In genomic region chr10:122717754-122718415, GRCm38 (mm10) we compare ENCODE assay signal across 9 mouse cellular contexts. TPM values are rescaled to one million over a fixed set of nuclear protein-coding genes. Genes with fewer than 3 reads are reported as not detected.
DNase-seq lines count a peak whose midpoint lies in the region; ATAC-seq and TF ChIP-seq lines count a peak whose summit lies in the region.
"Had no signal": no experiment of that assay in that cellular context is flagged by ENCODE, and none has a peak within 500 bp of the region (broad histone marks: within the 10 kb centered on the region; RNA-seq: fewer than 3 reads in every experiment).

No protein-coding gene starts in this region.

- WGBS in hindbrain, embryonic 11.5 days: 77% methylated on average over 14 of the region's 14 CpGs
- 65% methylated on average over 14 of the region's 14 CpGs for WGBS in hindbrain, embryonic 14.5 days
- whole genome bisulfite sequencing in cerebellum, adult 2 months: 22% methylated on average over 14 of the region's 14 CpGs
- WGBS in hindbrain, postnatal 0 days: 44% methylated on average over 14 of the region's 14 CpGs
- WGBS in olfactory bulb, adult 2 months: 24% methylated on average over 14 of the region's 14 CpGs

- no peaks in the 10 kb centered on the region for H3K27me3 ChIP-seq in hindbrain, embryonic 11.5 days (ENCODE audit: control insufficient read depth, insufficient read depth, low read length)
- no peaks in the 10 kb centered on the region for H3K27me3 ChIP-seq in hindbrain, embryonic 14.5 days (ENCODE audit: control insufficient read depth, insufficient read depth, low read length)
- no peaks in the 10 kb centered on the region for H3K27me3 ChIP-seq in cerebellum, adult 2 months (ENCODE audit: control insufficient read depth, insufficient read depth, low read length)
- no peaks in the 10 kb centered on the region for H3K27me3 ChIP-seq in hindbrain, postnatal 0 days (ENCODE audit: insufficient read depth, low read length)

- no peak for ATAC-seq in hindbrain, embryonic 11.5 days (ENCODE audit: low FRiP score)
- no peak for ATAC-seq in hindbrain, embryonic 14.5 days (ENCODE audit: low FRiP score)
- peak; percentile 60 for ATAC-seq in hindbrain, postnatal 0 days
- ATAC-seq in erythroblast, adult 5-6 weeks (replicated peaks; ENCODE audit: low FRiP score, poor library complexity, severe bottlenecking): no peak

- peak; percentile 28 for DNase-seq in hindbrain, embryonic 11.5 days (ENCODE audit: low spot score)
- DNase-seq in hindbrain, embryonic 14.5 days (ENCODE audit: low spot score): no peak
- DNase-seq in cerebellum, adult 2 months: peak; percentile 48 to 75
- peak; percentile 58 for DNase-seq in hindbrain, postnatal 0 days (ENCODE audit: low spot score)
- DNase-seq in adrenal gland, adult 8-10 months: no peak
- no peak for DNase-seq in kidney, postnatal 25 days

- H3K4me1 ChIP-seq in hindbrain, embryonic 11.5 days (replicated peaks; ENCODE audit: control insufficient read depth, insufficient read depth, low read length): 0 out of 2 replicates have a peak, but pooled peaks cover 2% of the 10 kb centered on the region
- H3K4me1 ChIP-seq in hindbrain, embryonic 14.5 days (replicated peaks; ENCODE audit: control insufficient read depth, insufficient read depth, low read length): peaks cover 24% of the 10 kb centered on the region
- H3K4me1 ChIP-seq in cerebellum, adult 2 months (ENCODE audit: control insufficient read depth, insufficient read depth, low read length): peaks cover 34% of the 10 kb centered on the region
- peaks cover 30% of the 10 kb centered on the region for H3K4me1 ChIP-seq in hindbrain, postnatal 0 days (ENCODE audit: insufficient read depth, low read length)
- H3K4me1 ChIP-seq in olfactory bulb, adult 2 months (ENCODE audit: control insufficient read depth, insufficient read depth, low read length): peaks cover 15% of the 10 kb centered on the region

- no peaks in the 10 kb centered on the region for H3K9me3 ChIP-seq in hindbrain, embryonic 11.5 days (ENCODE audit: control insufficient read depth, low read length)
- H3K9me3 ChIP-seq in hindbrain, embryonic 14.5 days (ENCODE audit: control insufficient read depth, low read length): no peaks in the 10 kb centered on the region
- no peaks in the 10 kb centered on the region for H3K9me3 ChIP-seq in hindbrain, postnatal 0 days (ENCODE audit: low read length)

- no peak for TF ChIP-seq CTCF in cerebellum, adult 2 months (IDR thresholded peaks at IDR 0.05; ENCODE audit: borderline replicate concordance, insufficient read depth, low read depth, low read length)
- TF ChIP-seq CTCF in hindbrain, postnatal 0 days (IDR thresholded peaks at IDR 0.05; ENCODE audit: low read depth): no peak
- no peak for TF ChIP-seq CTCF in olfactory bulb, adult 2 months (IDR thresholded peaks at IDR 0.05; ENCODE audit: insufficient read depth, low read depth, low read length)

- H3K4me3 ChIP-seq in hindbrain, embryonic 11.5 days (ENCODE audit: low read depth, low read length): no peak overlapping the region
- no peak overlapping the region for H3K4me3 ChIP-seq in hindbrain, embryonic 14.5 days (replicated peaks; ENCODE audit: low read length)
- H3K4me3 ChIP-seq in cerebellum, adult 2 months (replicated peaks; ENCODE audit: insufficient read depth, low read depth, low read length): peak overlapping the region; percentile 30
- H3K4me3 ChIP-seq in hindbrain, postnatal 0 days (ENCODE audit: low read length): no peak overlapping the region
- 0 out of 2 replicates have a peak overlapping the region, but pooled peaks have one; percentile 4 for H3K4me3 ChIP-seq in olfactory bulb, adult 2 months (ENCODE audit: insufficient read depth, low read depth, low read length)
- H3K4me3 ChIP-seq: myocyte had no signal

- H3K27ac ChIP-seq in hindbrain, embryonic 11.5 days (ENCODE audit: low read depth, low read length): no peak overlapping the region
- no peak overlapping the region for H3K27ac ChIP-seq in hindbrain, embryonic 14.5 days
- no peak overlapping the region for H3K27ac ChIP-seq in cerebellum, adult 2 months (ENCODE audit: insufficient read depth, low read length)
- peak overlapping the region; percentile 54; the same call in 1 of the 2 replicates for H3K27ac ChIP-seq in hindbrain, postnatal 0 days
- H3K27ac ChIP-seq in olfactory bulb, adult 2 months (ENCODE audit: insufficient read depth, low read depth, low read length): peak overlapping the region; percentile 19; the same call in 1 of the 2 replicates

- H3K36me3 ChIP-seq in hindbrain, embryonic 11.5 days (ENCODE audit: control insufficient read depth, insufficient read depth, low read length): no peaks in the 10 kb centered on the region
- H3K36me3 ChIP-seq in hindbrain, embryonic 14.5 days (replicated peaks; ENCODE audit: control insufficient read depth, insufficient read depth): no peaks in the 10 kb centered on the region
- H3K36me3 ChIP-seq in hindbrain, postnatal 0 days (ENCODE audit: insufficient read depth, low read length): no peaks in the 10 kb centered on the region

- TF ChIP-seq POLR2A in cerebellum, adult 2 months (IDR thresholded peaks at IDR 0.05; ENCODE audit: borderline replicate concordance, insufficient read depth, low read length): no peak
- no peak for TF ChIP-seq POLR2A in olfactory bulb, adult 2 months (IDR thresholded peaks at IDR 0.05; ENCODE audit: insufficient read depth, low read depth, low read length)

- H3K4me2 ChIP-seq in hindbrain, embryonic 11.5 days (replicated peaks; ENCODE audit: low read depth, low read length): no peak overlapping the region
- no peak overlapping the region for H3K4me2 ChIP-seq in hindbrain, embryonic 14.5 days (replicated peaks)
- no peak overlapping the region for H3K4me2 ChIP-seq in hindbrain, postnatal 0 days (ENCODE audit: low read depth, low read length)

- no peak overlapping the region for H3K9ac ChIP-seq in hindbrain, embryonic 11.5 days (ENCODE audit: low read depth, low read length)
- H3K9ac ChIP-seq in hindbrain, embryonic 14.5 days: no peak overlapping the region
- H3K9ac ChIP-seq in hindbrain, postnatal 0 days (replicated peaks; ENCODE audit: low read length): no peak overlapping the region

RNA-seq across cellular contexts. Expression of gene Ppm1h, which starts 39.3 kb away (rescaled TPM):
- polyA plus RNA-seq in hindbrain, embryonic 11.5 days (2014; fragmentation: Nextera tagmentation; extraction: Ambion mirVana): 8.1 and 9.7 TPM in 2 replicates
- polyA plus RNA-seq in hindbrain, embryonic 14.5 days (2014; fragmentation: Nextera tagmentation; extraction: Ambion mirVana): 30.4 and 34.3 TPM in 2 replicates
- 30.4 and 32.0 TPM in 2 replicates for polyA plus RNA-seq in cerebellum, adult 2 months (2012; rRNA removed)
- 50.6 and 60.2 TPM in 2 replicates for total RNA-seq in hindbrain, postnatal 0 days (2014; rRNA removed)
- 50.3 and 54.9 TPM in 2 replicates for polyA plus RNA-seq in hindbrain, postnatal 0 days (2015; fragmentation: Nextera tagmentation; extraction: Ambion mirVana)
- 422 TPM in 1 of 2 replicates, not detected in the other for polyA plus RNA-seq in olfactory bulb, adult 2 months (2012; ENCODE audit: insufficient read depth, insufficient read length, low replicate concordance, missing spikeins)
- total RNA-seq in adrenal gland, adult 8-10 months (2022): 10 to 100 TPM; 20.7 to 25.8 (median 24.2) TPM
- total RNA-seq in erythroblast, adult 5-6 weeks (2015; ENCODE audit: low replicate concordance): 6.5 and 11.7 TPM in 2 replicates
- 5.0 and 11.7 TPM in 2 replicates for total RNA-seq in erythroblast, adult 5-6 weeks (2017; ENCODE audit: low replicate concordance)

Comparison
In these comparisons a context has a peak if more than half of its experiments do, and no peak if none do; other contexts are left out.
1. DNase-seq: peak in hindbrain, embryonic 11.5 days (single experiment), cerebellum, adult 2 months (2 of 2) and hindbrain, postnatal 0 days (single experiment); none in hindbrain, embryonic 14.5 days (single experiment), adrenal gland, adult 8-10 months (single experiment) and kidney, postnatal 25 days (0 of 2).
2. H3K27ac ChIP-seq: peak in hindbrain, postnatal 0 days (single experiment) and olfactory bulb, adult 2 months (single experiment); none in hindbrain, embryonic 11.5 days (single experiment), hindbrain, embryonic 14.5 days (single experiment) and cerebellum, adult 2 months (single experiment).
3. H3K4me3 ChIP-seq: peak in cerebellum, adult 2 months (single experiment) and olfactory bulb, adult 2 months (single experiment); none in hindbrain, embryonic 11.5 days (single experiment), hindbrain, embryonic 14.5 days (single experiment) and hindbrain, postnatal 0 days (single experiment).